Mouse (Mus musculus) thymus, postnatal 14 days (tissue): ENCODE data around the gene Mark2.

Experiments
- DNase-seq: peaks from one replicate; pipeline ENCODE4 v3.0.0; 2021

Gene Mark2

DNA sequence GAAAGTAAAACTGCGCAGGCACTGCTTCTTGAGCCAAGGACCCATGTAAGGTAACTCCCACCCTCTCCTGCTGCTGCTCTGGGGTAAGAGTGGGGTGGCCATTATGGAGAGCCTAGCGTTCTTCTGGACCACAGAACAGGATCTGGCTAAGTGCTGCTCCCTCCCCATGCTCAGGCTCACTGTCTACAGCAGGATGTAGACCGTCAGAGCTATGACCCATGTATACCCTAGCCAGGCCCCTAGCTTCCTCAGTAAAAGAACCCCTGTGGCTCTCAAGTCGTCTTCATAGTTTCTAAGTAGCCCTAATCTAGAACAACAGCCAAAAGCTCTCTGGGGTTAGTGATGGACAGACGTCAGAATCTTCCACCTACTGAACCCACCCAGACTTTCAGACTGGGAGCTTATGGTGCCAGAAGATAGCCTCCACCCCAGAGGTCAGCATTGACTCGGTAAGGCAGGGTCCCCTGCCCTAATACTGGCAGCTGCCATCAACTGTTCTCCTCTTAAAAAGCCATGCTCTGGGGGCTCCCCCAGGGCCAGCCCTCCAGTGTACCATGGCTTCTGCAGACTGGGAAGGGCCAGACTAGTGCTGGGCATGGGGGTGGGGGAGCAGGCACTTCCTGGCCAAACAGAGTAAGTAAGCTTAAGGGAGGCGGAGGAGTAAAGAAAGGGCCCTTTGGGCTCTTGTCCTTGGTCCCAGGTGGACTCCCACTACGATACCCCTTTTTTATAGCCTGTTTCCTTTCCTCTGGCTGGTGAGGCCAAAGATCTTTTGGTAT is 47.4 kb downstream of the Mark2 start:
- DNase-seq: peak; percentile 51

DNA sequence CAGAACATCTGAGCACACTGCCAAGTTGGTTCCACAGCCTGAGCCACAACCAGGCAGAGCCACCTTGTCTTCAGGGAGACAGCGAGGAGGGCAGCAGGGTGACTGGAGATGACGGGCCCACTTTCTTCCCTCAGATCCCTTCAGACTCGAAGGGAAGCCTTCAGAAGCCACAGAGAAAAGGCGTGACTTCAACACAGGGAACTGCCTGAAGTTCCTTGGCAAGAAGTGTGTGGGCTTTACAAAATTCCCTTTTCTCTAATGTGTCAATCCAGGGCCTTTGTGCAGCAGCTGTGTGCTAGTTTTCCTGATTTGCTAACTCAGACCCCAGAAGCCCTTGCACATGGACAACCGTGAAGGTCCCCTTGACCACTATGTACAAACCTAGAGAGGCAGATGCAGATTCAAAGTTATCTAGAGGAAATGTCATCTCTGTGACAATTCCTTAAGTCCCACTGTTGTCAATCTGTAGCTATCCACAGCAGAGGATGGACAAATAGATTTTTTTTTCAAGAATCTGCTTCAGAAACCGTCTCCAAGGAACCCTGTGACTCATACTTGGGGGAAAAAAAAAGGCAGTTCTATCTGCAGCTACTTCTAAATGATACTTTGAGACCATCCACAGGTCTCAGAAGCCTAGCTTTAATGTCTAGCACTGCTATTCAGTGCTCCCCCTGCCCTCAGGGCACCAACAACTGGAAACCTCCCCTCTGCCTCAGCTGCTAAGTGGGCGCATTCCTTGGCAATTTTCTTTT is 49.5 kb downstream of the Mark2 start:
- no peak for DNase-seq

DNA sequence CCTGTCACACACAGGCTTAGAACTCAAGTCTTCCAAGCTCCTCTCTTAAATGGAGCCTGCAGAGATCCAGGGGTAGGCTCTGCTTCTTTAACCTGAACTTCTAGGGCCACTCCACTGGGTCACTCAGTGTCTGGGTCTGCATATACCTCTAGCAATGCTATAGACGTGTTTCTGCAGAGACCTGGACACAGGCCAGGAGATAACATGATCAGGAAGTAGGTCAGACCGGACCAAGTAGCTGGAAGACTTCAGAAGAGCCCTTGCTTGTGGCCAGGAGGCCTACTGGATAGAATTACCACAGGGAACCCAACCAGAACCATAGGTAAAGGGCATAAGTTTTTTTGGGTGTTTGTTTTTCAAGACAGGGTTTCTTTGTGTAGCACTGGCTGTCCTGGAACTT is 51.9 kb downstream of the Mark2 start:
- no peak for DNase-seq

DNA sequence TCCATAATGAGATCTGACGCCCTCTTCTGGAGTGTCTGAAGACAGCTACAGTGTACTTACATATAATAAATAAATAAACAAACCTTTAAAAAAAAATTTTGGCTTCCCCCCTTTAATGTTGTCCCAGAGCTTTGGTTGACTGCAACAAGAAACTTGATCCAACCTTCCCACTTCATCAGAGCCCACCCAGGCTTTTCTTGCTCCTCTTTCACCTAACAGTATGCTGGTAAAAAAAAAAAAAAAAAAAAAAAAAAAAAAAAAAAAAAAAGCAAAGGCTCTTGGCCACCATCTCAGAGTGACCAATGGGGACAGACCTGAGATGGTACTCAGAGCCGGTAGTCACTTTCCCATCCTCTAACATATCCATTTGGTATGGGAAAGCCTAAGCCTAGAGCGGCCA is 53.4 kb downstream of the Mark2 start:
- DNase-seq: no peak

DNA sequence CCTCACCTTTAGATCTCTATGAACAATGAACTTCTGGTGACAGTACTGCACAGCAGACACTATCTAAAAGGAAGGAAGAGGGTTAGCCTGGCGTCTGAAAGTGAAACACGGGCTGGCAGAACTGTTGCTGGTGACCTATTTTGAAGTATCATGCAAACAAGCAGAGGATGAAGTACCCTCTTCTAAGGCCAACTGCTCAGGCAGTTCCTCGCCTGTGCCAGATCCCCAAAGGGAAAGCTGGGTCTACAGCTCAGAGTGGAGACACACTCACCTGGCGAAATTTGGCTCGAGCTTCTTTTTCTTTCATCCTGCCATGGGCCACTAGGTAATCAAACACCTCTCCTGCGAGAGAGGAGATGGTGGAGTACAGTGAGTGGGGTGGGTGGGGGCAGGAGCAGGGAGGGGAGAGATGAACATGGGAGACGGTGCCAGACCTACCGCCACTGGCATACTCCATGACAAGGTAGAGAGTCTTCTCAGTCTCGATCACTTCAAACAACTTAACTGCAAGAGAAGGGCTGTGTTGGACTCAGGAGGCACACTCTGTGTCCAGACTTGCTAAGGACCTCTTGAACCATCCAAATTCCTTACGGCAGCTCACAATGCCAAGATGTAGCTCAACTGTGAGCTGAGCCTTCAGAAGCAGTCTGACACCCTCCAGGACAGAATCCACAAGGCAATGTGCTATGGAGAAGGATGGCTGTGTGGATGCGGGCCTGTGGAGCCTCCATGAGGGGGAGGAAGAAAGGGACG is 54.9 kb downstream of the Mark2 start:
- DNase-seq: no peak

DNA sequence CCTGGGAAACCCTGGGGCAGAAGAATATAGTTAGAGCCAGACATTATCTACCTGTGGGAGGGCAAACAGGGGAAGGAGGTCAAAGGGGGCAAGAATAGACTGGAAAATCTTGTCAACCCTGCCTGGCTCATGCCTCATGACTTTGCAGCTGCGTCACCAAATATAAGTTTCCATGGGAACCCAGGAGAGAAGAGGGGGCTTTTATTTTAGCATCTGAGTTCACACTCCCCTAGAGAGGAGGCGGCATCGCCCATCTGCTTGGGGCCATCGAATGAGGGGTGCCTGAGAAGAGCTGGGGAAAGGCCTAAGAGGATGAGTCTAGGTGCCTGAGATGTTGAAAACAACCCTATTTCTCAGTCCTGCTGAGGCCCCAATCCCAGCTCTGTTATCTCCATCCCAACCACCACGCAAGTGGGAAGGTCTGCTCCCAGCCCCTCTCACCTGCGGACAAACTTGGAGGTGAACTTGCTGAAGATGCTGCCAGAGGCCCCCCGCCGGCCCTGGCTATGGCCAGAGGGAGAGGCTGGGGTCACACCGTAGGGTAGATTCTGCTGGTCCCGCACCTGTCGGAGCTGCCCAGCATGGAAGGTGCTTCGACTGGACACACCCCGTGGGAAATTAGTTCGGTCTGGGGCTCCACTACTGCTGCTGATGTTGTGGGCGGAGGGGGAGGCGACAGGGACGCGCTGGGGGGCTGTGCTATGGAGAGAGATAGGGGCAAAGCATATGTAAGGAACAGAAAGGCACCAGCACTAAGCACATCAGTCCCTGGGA is 60.9 kb downstream of the Mark2 start:
- no peak for DNase-seq

DNA sequence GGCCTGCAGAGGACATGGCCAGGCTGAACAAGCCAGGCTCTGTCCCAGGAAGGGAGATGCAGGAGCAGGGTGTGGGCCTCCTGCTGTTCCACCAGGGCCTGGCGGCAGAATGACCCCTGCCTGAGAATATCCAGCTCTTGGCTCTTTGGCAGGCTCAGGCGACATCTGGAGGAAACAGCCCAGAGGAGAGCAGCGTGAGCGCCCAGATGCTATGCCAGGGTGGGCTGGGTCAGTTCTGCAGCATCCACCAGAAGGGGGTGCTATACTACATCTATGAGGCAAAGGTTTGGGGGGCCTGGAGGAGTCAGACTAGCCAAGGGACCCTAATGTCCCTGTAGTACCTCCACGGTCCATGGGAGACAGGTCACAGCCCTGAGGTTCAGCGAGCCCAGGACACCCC is 62.5 kb downstream of the Mark2 start:
- DNase-seq: peak; percentile 79

DNA sequence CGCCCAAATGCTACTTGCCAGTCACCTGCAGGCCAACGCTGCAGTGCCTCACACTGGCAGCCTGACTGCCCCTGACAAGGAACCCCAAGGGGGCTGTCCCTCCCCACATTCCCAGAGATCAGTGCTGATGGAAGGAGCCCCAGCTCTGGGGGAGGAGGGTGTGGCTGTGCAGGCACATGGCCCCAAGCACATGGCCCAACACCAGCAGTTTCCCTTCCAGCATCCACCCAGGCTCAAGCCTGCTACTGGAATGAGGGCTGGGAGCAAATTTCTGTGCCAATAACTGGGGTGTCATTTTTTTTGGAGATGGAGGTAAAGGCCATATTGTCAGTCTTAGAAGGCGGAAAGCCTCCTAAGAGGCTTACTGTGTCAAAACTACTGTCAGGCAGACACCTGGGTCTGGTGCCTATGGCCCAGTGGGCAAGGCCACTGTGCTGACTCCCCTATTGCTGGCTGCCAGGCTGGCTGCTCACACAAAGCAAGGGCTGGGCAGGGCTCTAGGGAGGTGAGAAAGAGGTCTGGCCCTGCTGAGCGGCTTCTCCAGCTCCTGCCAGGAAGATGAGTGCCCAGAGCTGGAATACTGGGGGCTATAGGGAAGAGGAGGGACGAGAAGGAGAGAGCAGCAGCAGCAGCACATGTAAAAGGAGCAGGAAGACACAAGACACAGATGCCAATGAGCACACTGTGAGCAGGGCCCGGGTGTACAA is 63.3 kb downstream of the Mark2 start:
- no peak for DNase-seq

DNA sequence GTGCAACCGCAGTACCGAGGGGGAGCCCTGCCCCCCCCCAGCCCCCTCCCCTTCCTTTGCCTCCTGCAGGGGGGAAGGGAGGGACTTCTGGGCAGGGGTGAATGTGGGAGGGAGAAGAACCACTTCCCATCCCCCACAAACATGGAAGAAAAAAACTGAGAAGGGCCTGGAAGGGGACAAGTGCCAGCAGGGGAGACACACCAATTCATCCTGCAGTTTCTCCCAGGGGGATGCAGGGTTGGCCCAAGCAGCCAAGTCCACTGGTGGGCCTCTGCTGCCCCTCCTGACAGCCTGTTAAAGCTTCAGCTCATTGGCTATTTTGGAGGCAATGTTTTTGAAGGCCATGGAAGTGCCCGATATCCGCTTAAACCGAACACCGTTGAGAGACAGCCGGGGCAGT is 64.9 kb downstream of the Mark2 start:
- DNase-seq: no peak

DNA sequence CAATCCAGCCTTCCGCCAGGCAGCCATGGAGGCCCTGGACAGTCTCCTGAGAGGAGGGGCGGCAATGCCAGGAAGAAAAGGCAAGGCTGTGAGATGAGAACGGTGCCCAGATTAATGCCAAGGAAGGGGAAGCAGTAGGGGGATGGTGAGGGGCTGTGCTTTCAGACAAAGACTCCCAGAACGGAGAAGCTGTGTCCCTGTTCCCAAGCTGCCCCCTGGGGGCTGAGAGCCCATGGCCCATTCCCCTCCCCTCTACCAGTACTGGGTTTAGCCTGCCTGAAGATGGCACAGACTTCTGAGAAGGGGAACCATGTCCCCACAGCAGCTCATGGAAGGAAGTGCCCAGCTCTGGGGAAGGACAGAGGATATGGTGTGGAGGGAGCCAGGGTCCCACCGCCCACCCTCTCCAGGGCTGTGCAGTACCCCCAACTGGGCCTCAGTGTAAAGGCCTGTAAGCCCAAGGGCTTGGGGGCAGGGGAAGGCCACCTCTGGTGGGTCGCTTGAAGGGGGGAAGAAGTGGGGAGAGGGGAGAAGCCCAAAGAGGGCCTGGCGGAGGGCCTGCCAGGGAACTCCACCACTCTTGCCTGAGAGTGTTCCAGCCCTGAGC is 65.5 kb downstream of the Mark2 start:
- DNase-seq: no peak

DNA sequence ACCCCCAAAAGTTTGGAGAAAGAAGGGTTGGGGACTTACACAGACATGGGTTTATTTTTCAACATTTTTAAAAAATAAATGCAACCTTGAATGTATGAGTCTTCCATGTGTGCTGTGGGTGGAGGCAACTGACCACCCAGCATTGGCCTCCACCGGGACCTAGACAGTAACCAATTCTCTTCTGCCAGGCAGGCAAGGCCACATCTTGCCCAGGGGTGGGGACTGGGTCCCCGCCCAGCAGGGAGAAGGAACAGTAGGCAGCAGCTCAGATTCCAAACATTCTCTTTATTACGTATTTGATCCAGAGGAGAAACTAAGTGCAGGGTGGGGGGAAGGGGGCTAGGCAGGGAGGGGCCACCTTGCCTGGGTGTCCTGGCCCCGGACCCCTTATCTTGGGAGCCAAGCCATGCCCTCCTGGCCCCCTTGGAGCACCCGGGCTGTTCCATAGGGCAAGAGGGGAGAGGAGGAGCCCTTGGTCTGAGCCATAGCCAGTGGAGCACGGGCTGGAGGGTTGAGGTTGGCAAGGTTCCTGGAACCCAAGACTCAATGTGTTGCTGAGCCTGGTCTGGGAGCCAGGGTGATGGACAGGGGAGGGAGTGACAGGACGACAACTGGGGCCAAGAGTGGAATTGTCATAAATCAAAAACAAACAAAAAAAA is 66.4 kb downstream of the Mark2 start:
- no peak for DNase-seq

DNA sequence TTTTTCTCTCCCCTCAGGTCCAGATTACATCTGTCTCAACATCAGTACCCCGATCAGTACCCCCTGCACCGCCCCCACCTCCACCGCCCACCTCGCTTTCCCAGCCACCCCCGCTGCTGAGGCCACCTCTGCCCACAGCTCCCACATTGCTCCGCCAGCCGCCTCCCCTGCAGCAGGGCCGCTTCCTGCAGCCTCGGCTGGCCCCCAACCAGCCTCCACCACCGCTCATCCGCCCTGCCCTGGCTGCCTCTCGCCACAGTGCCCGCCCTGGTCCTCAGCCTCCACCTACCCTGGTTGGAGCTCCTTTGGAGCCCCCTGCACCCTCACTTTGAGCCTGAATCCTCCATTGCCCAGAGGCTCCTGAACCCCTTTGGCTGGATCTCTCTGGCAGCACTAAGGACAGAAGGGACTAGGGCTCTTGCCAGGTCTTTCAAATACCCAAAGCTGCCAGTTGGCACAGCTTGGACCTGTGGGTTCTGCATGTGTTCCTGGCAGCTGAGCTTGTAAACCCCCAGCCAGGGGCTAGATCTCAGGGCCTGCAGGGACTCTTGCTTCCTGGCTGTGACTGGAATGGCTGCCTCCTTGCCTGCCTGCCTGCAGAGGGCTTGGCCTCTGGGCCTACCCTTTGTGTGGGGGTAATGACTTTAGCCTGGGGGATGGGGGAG is 67.2 kb downstream of the Mark2 start:
- peak; percentile 53 for DNase-seq

DNA sequence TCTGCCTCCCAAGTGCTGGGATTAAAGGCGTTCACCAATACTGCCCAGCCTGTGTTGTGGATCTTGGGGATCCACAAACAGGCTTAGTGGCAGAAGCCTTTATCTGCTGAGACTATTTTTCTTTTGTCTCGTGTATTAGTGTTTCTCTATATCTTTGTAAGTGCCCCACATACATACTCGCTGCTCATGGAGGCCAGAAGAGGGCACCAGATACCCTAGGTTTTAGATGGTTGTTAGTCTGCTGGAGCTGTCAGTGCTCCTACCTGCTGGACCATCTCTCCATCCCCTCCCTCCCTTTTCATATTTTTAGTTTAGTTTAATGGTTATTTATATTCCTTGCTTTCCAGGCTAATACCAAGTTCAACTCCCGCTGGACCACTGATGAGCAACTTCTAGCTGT is 68.2 kb downstream of the Mark2 start:
- DNase-seq: no peak

DNA sequence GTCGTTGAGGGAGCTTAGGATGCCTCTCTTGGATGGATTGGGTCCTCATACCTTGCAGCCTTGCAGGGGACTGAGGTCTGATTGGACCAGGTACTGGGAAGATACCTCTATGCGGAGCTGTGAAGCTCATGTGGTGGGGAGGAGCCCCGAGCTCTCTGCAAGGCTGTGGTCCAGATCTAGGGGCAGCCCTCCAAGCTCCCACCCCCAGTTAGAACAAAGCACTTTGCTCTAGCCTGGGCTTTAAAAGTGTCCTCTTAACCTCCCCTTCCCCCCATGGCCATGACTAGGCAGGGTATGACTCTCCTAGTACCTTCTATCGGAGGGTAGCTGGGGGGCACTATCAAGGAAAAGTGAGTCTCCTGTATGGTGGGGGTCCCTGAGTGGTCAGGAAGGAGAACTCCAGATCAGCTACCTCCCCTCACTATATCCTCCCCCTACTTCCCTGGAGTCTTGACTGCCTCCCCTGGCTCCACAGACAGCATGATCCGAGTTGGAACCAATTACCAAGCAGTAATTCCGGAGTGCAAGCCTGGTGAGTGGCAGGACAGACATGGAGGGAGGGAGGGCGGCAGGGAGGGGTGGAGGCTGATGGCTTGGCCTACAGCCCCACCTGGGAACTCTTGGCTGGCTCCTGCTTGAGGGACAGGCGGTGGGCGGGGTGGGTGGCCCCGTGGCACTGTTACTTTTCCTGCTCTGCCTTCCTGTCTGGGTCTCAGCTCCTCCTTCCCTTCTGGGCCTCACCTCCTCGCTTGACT is 72.2 kb downstream of the Mark2 start:
- DNase-seq: no peak

DNA sequence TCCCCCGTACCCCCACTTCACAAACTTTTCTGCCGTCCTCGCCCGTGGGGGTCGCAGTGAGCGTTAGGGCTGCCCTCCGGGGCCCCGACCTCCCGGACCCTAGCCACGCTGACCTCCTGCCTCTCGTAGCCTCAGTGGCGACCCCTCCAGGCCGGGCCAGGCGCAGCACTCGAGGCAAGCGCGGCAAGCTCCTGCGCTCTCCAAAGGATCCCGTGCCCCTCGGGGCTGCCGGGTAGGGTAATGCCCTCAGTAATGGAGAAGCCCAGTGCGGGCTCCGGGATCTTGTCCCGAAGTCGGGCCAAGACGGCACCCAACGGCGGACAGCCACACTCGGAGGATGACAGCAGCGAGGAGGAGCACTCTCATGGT is 73.0 kb downstream of the Mark2 start:
- DNase-seq: peak; percentile 92

DNA sequence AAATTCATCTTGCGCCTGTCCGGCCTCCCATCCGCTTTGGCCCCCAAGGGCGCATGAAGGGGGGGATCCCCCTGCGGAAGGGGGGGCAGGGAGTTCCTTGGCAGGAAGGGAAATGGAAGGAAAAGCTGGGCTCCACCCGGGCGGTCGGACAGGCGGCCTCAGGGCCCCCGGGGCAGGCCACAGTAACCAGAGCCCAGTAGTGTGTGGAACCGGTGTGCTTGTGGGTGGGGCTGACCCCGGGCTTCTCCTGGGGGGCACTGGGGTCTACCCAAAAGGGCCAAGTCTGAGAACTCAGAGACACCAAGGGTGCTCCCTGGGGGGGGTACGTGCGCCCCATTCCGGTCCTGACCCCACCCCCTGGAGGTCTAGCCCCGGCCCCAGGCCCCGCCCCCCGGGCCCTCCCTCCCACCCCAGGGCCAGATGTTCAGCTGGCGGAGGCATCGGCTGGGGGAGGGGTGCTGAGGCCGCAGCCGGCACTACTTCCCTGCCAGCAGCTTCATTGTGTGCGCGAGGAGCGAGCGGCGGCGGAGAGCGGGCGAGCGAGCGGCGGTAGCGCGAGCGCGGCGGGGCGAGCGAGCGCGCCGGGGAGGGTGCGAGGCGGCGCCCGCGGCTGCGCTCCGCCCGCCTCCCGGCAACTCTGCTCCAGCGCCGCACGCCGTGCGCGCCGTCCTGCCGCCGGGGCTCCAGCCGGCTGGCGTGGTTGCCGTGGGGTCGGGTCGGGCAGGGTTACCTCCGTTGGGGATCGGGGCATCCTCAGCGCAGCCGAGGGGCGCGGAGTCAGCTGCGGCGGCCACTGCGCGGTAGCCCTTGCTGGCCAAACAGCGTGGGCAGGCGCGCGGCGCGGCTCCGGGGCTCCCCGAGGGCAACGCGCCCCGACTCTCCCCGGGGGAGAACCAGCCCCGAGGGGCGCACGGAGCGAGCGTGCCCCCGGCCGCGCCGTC is 73.6 kb downstream of the Mark2 start:
- DNase-seq: peak; percentile 95

DNA sequence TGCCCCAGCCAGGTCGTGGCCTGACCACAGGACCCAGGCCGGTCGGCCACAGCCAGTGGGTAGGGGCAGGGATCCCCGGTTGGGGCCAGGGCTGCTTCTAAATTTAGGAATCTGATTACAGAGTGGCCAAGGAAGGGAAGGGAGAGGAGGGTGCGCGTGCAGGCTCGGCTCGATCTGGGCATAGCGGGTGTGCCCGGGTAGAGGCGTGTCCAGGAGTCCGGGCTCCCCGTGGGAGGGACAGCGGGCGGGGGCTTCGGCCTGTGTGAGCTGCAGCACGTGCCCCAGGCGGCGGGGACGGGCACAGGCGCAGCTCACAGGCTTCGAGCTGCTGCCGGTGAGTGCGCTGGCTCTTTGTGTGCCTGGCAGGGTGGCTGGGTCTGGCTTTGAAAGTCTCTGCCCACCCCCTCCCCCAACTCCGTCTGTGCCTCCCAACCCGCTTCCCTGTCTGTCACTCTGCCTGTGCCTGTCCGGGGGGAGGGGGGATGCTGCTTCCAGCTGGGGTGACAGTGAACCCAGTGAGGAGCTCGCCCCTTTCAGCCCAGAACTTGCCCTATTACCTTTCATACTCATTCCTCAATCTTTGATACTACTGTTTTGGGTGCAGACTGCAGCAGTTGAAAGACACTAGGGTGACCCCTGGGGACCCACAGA is 74.4 kb downstream of the Mark2 start, which contains the start of gene Rcor2:
Gene Rcor2 (plus strand): TSS at position 235 of the 651 bp plus-strand sequence.
- peak; percentile 67 for DNase-seq

DNA sequence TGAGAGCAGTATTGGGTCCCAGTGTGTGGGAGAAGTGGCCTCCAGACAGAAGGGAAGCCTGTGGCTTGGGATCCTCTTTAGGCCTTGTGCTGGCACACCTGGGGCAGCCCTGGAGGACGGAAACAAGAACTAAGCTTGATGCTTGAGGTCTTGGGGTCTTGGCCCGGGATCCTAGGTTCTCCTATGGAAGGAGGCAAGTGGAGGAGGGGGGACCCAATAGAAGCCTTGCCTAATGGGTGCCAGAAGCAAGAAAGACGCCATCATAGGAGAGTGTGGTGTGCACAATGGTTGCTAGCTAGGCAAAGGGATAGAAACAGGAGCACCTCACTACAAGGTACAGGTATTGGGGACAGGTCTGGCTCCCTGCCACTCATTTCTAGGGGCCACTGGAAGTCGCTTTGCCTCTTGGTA is 75.2 kb downstream of the Mark2 start:
- DNase-seq: no peak
